Mouse (Mus musculus) gastrocnemius, adult 8-10 months (tissue): ENCODE results near the gene Mrps12. TPM values are rescaled to one million over a fixed set of nuclear protein-coding genes. Genes with fewer than 3 reads are reported as not detected.

Experiments used
- DNase-seq, 2 experiments: peaks; one replicate each; pipeline ENCODE4 v3.0.0; 2022; ENCODE audit warnings: low spot score in 2 of 2
- total RNA-seq, 4 experiments: library from RNA; stranded (reverse); gene quantifications; 2 replicates each; pipeline ENCODE4 v1.2.4; 2022

The Mrps12 gene
- 10 to 100 TPM; 36.1 to 42.4 (median 40.5) TPM for total RNA-seq

DNA sequence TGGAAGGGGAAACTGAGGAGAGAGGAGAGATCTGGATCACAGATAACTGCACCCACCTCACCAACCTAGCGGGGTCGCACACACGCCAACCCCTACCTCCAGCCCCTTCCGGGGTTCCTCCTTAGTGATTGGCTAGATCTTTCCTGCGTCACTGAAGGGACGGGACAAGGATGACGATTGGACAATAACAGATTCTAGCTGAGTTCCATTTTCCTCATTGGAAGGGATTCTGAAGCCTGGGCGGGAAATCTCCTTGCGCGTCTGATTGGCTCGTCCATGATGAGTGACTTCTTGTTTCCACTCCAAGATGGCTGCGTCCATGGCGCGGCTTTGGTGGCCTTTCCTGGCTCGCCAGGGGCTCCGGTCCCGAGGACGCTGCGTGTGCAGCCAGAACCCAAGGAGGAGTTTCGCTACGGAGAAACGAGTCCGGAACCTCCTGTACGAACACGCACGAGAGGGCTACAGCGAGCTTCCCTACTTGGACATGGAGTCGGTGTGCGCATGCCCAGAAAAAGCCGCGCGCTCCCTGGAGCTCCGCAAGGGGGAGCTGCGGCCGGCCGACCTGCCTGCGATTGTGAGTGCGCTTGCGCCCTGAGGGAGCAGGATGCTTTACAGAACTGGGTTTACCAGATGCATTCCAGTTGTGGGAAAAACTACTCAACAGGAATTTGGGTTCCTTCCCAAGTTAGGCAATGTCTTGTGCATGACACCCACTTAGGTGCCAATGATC is at the start of gene Mrps12, which contains the start of gene Sars2:
Gene Mrps12 (minus strand): TSS at position 112 of the 730 bp plus-strand sequence.
Gene Sars2 (plus strand): TSS at position 284 of the 730 bp plus-strand sequence.
- DNase-seq: peak; percentile 93 to 94

DNA sequence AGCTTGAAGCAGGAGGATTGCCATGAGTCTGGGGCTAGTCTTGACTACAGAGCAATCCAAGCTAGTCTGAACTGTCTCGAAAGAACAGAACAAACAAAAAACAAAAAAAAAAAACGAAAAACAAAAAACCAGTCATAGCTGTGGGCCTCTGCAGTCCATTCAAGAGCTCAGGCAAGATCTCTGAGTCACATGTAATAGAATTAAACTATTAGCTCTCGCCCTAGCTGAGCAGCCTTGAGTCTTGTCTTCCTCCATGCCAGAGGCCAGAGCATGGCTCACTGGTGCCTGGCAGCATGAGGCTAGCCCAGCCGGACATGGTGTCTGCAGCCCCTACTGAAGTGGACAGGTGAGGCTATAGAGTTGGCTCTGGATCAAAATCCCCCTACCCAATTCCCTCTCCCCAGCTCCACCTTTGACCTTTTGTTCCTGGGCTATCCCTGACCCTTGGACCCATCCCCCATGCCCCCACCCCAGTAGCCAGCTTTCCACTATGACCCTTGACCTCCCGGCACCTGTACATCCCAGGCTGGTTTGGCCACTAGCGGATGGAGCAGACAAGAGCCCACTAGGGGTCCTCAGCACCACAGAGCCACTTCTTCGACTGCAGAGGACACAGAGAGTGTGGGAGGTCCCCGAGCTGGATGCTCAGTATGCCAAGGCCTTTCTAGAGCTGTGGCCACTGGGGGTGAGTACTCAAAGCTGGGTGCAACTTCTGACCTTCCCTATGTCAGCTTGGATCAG is 48.6 kb upstream of the Mrps12 start:
- DNase-seq: no peak

DNA sequence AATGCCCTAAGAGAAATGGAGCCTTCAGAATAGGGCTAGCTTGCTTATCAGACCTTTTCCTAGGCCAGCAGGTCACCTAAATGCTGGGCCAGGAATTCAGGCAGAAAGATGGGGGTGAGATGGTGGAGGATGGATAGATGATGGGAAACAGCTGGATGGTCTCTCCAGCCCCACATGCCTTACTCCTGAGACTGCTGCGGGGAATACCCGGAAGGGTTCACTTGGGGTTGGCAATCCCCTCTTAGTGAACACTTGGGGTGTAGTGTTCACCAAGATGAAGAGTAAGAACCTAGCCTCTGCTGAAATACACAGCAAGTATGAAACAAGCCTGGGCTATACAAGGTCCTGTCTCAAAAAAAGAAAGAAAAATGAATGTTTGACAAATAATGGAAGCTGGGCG is 47.6 kb upstream of the Mrps12 start:
- DNase-seq: no peak

DNA sequence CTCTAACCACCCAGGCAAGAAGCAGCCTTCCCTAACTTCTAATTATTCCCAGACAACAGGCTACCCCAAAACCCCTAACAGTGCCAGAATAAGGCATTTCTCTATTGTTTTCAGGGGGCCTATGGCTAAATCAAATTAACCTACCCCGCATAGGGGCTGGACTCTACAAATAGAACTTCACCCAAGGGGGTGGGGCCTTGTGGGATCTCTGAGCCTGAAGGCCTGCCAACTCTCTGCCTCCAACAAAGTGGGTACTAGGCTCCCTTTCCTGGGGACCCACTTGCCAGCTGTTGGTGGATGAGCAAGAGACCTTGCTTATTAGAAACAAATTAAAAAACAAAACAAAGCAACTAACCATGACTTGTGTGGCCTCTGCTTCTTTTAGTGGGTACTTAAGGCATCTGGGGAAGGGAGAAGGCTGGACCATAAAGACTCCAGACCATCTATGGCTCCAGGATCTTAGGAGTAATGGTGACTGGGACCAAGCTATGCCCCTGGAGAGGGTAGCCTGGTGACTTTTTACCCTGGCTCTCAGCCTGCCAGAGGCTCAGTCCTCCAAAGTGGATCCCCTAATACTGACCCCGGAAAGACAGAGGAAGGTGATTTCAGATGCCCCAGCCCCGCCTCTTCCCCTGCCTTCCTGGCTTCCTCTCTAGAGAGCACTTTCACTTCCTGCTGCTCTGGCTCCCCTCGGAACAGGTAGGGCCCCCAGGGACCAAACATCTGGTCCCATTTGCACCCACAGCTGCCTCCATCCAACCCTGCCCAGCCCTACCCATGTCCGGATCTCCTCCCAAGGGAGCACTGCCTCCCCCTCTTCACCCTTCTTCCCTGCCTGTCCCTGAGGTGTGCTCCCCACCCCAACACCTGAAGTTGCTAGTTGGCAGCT is 46.9 kb upstream of the Mrps12 start, which contains the start of gene Rinl:
Gene Rinl (plus strand): TSS at position 663 of the 889 bp plus-strand sequence.
- DNase-seq: no peak

DNA sequence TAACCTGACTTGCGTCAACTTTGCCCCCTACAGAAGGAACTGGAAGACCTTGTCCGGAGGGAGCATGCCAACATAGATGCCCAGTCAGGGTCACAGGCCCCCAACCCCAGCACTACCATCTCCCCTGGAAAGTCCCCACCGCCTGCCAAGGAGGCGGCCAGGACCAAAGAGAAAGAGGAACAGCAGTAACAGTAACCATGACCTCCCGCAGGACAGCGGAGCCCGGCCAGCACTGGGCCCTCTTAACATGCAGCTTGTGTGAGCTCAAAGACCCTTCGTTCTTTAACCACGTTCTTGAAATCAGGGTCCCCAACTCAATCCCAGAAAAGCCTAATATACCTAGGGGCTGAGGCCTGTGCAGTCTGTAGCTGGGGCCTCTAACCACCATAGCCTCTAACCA is 46.3 kb upstream of the Mrps12 start:
- no peak for DNase-seq

DNA sequence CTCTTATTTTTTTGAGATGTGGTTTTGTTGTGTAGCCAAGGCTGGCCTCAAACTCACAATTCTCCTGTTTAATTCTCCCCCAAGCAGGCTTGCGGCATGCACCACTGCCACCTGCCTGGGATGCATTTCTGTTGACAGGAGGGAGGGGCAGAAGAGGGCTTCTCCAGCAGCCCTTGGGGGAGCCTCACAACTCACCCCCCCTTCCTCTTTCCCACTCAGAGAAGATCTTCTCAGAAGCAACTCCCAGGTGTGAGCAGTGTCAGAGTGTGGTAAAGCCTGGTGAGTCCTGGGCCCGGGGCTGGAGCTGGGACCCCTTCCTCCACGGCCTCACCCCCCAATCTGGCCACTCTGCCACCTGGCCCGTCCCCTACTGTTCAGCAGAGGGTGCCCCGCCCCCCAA is 43.5 kb upstream of the Mrps12 start:
- DNase-seq: no peak

DNA sequence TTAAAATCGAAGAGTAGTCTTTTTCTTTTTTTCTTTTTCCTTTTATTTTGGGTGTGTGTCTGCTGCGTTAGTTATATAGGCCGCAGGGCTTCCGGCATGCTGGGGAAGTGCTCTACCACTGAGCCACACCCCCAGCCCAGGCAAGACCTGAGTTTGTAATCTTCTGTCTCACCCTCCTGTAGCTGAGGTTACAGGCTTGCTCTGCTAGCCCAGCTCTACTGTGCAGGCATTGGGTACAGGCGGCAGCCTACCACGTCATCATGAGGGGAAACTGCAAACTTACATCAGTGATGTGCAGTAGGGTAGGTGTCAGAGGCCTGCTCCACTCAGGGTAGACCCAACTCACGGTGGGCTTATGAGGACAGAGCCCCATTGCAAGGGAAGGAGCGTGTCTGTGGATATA is 39.6 kb upstream of the Mrps12 start:
- DNase-seq: no peak

DNA sequence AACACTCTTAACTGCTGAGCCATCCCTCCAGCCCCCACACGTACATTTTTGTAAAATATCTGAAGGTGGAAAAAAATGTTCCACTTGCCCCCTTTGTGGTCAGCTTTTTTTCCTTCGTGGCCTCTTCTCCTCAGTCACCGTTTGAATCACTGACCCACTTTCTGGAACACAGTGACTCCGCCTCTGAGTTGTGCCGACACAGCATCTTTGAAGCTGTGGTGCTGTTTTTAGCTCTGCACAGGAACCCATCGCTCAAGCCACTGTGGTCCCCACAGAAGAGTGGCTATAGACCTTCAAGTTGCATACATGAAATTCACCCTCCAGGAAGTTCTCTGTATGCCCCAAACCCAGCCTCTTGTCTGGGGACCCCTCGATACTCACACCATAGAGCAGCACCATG is 39.2 kb upstream of the Mrps12 start:
- peak in 1 of 2 experiments; percentile 21 for DNase-seq

DNA sequence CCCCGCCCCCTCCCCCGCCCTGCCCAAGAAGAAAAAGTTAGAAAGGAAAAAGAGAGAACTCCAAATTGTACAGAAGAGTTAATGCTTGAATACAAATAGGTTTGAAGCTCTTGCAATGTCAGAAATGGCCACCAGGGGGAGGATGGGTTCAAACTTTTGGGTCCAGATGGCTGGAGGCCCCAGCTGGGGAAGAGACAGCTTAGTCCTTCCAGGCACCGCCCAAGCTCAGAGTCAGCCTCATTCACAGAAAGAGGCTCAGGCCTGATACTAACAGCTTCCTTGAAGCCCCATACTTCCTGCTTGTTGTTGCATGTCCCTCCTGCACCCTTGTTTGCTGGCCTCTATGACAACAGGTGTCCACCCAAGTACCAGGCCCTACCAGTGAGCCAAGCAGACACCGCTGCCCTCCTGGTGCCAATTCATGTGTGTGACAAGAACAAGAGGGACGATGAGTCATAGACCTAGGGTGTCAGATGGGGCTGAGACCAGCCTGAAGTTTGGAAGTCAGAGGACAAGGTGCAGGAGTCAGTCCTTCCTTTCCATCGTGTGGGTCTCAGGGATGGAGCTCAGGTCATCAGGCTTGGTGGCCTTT is 38.5 kb upstream of the Mrps12 start:
- DNase-seq: peak; percentile 83 to 89

DNA sequence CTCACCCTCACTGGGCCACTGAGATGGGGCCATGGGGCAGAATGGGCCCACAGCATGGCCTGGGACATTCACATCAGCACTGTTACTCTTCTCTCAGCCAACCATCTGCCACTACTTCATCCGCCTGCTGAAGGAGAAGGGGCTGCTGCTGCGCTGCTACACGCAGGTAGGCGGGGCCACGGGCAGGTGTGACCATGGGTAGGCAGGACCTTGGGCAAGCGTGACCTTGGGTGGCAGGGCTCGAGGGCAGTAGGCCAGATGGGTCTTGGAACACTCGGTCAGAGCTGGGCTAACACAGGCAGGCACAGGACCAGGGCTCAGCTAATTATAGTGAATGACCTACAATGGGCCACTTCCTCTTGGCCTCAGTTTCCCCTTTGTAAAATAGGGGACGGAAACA is 37.2 kb upstream of the Mrps12 start:
- no peak for DNase-seq

DNA sequence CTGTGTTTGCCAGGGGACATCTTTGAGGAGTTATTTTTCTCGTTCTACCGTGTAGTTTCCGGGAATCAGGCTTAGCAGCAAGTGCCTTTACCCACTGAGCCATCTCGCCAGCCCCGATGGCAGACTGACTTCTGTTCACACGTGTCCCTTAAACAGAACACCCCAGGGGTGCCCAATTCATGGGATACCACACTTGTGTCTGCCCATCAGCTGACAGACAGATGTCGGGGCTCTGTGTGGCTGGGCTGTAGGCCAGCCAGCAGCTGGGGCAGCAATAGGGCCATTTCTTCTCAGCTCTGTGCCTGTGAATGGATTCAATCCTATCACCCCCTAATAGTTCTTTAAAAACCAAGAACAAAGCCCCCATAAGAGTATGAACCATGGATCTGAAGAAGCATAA is 33.5 kb upstream of the Mrps12 start:
- no peak for DNase-seq

DNA sequence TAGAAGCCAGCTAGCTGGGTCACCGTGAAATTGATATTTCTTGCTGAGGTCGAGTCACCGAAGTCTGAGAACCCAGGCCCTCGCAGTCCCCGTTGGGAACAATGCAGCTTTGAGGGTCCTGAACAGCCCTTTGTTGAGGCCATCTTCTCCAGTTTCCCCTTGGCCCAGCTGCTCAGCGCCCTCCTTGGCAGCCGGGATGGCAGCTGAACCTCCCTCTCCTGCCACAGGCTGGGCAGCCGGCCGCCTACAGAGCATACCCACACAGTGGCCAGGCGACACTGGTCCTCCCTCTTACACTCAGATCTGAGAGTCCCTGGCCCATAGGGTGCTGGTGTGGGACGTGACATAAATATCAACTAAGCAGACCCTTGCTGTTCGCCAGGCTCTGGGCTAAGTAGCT is 32.5 kb upstream of the Mrps12 start:
- no peak for DNase-seq

DNA sequence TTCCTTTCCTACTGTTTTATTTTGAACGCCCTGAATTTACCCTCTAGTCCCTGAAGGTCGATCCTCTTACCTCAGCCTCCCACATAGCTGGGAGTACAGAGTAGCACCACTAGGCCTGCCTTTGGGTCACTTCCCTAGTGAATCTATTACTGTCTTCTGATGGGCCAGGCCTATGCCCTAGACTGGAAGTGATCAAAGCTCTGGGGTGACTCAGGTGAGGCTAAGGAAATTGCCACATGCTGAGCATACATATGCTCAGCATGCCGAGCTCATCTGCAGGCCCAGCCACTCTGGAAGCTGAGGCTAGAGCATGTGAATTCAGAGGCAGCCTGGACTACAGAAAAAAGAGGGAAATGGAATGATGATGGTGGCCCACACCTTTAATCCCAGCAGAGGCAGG is 31.5 kb upstream of the Mrps12 start:
- DNase-seq: no peak

DNA sequence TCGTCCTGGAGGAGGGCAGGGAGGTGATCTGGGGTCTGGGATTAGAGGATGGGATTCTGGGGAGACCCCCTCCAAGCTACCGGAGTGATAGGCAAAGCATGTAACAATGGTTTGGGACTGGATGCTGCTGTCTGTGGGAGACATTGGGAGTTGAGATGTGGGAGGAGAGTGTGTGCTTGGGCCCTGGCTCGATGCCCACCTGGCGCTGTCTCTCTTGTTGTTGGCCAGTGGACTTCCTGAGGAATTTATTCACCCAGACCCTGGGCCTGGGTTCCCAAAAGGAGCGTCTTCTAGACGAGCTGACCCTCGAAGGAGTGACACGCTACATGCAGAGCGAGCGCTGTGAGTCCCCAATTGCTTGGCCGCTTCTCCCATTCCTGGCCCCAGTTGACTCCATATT is 30.2 kb upstream of the Mrps12 start:
- DNase-seq: no peak

DNA sequence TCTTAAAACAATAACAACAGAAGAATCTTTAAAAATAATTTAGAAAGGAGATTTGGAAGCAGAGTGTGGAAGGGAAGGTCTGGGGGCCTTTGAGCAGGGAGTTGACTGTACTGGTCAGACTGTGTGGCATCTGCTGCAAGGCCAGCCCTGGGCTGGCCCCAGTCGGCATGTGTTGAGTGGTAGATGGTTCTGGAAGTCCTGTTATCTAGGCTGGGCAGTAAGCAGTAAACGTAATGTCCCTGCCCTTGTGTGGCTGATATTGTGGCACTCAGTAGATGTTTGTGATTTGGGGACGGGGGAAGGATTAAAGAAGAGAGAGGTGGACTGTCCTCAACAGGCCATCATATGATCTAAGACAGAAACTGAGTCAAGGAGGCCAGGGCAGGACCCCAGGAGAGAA is 28.7 kb upstream of the Mrps12 start:
- DNase-seq: no peak

DNA sequence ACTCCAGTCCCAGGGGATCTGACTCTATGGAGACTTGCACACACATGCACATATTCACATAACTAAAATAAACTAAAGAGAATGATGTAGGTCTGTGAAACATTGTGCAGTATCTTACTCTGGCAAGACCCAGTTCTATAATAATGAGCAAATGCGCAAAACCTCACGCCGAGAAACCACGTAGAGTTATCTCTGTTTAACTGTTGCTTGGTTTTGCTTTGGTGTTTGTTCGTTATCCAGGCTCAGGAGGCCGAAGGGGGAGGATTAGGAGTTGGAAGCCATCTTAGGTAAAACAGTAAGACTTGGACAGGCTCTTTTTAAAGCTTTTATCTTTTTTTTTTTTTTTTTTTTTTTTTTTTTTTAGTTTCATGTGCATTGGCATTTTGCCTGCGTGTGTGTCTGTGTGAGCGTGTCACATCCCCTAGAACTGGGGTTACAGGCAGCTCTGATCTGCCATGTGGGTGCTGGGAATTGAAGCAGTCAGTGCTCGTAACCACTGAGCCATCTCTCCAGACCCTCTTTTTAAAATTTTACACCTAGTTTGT is 27.9 kb upstream of the Mrps12 start:
- no peak for DNase-seq

DNA sequence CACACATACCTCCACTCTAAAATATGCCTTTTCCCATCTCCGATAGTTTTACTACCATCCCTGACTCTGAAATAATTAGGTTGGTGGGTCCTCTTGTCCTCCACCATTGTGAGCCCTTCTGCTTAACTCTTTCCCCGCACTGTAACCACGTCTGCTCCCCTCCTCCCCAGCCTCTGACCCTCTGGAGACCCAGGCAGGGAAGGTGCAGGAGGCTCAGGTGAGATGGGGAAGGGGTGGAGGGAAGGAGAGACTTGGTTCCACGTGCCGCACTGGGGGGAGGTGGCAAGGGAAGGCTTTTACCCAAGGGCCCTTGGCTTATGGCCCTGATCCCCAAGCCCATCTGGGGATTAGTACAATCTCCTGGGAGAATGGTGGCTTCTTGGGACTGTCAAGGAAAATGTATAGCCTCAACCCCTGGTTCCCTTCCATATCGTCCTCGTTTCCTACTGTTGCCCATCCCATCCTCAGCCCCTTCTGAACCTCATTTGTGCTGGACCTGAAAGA is 25.9 kb upstream of the Mrps12 start, which contains the start of gene Nfkbib:
Gene Nfkbib (minus strand): TSS at position 51 of the 504 bp plus-strand sequence.
- DNase-seq: no peak

DNA sequence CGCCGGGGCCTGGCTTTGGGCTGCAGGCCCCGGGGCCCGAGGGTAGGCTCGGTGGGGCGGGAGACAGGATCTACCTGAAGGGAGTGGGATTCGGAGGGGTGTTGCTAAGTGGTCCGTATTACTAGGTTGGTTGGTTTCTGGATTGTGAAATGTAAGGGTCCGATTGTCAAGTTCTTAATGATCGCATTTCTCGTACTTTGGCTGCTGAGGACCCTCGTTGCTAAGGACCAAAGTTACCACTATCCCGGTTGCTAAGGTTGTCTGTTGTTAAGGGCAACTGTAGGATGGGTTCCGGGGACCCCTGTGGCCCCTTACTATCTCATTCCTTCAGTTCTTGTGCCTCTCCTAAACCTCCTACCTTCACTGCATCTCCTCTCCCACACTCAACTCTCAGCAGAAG is 25.3 kb upstream of the Mrps12 start:
- DNase-seq: no peak

DNA sequence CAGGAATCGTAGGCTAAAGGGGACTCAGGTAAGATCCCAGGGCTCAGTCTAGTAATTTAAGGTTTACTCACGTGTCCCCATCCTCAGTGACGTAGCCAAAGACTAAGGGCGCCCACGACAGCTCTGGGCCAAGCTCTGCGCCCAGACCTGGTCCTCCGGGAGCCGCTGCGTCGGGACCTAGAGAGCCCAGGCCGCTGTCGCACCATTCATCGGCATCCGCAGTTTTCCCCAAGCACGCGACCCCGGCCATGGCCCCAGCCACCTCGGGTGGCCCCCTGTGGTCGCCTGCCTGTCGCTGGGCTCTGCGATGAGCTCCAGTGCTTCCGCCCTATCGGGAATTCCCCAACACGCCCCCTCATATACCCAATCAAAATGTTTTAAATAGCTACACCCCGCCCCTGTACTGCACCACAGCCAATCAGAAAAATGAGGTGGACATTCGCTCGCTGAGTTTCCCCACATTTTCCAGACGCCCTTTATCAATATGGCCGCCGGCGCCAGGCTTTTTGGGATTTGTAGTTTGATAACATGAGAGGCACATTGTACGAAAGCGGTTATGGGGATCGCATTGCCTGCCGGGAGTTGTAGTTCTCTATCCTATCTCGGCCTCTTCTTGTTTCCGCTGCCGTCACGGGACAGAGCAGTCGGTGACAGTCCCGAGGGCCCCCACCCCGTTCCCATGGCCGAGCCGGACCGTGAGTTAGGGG is 24.7 kb upstream of the Mrps12 start, which contains the start of gene Sirt2:
Gene Sirt2 (plus strand): TSS at position 563 of the 707 bp plus-strand sequence.
- DNase-seq: peak; percentile 98 to 99

DNA sequence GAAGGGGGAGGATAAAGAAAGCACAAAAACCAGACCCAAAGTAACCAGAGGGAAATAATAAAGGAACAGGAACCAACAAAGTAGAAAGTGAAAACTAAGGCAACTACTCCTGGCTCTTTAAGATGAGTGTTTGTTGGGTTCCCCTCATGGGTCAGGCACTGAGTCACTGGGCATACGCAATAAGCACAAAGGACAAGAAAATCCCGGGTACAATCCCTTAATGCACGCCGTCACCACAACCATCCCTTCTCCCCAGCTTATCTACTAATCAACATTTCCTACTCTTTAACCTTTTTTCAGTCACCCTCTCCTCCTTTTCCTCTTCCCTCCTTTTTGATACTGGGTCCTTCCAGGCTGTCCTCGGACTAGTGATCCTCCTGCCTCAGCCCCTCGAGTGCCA is 23.6 kb upstream of the Mrps12 start:
- DNase-seq: no peak
